Mouse (Mus musculus) heart, adult 2 months (tissue): ENCODE measurements around the gene Pes1. TPM values are rescaled to one million over a fixed set of nuclear protein-coding genes. Genes with fewer than 3 reads are reported as not detected.

Source experiments
- DNase-seq, 2 experiments: peaks; one replicate each; pipeline ENCODE4 v3.0.0; 2021
- H3K27ac ChIP-seq: fragments of 200-600 bp; 2 replicates; pipeline ENCODE4 v1.8.1; 2022
- H3K27me3 ChIP-seq: fragments of 200-500 bp; 2 replicates; pipeline ENCODE4 v1.6.1; 2012; ENCODE audit warnings: mild to moderate bottlenecking, low read length, inconsistent platforms, mixed read lengths; ENCODE audit not compliant: control insufficient read depth, insufficient read depth
- H3K36me3 ChIP-seq: fragments of 200-500 bp; 2 replicates; pipeline ENCODE4 v1.6.1; 2012; ENCODE audit warnings: low read length, inconsistent platforms; ENCODE audit not compliant: control insufficient read depth, insufficient read depth
- H3K4me1 ChIP-seq: fragments of 200-500 bp; 2 replicates; pipeline ENCODE4 v1.6.1; 2011; ENCODE audit warnings: low read length; ENCODE audit not compliant: control insufficient read depth, insufficient read depth
- H3K4me3 ChIP-seq: fragments of 200-600 bp; 2 replicates; pipeline ENCODE4 v1.8.1; 2022
- H3K79me2 ChIP-seq: fragments of 200-500 bp; replicated peaks from 2 replicates; pipeline ENCODE4 v1.6.1; 2012; ENCODE audit warnings: mild to moderate bottlenecking, inconsistent platforms, low read length, moderate library complexity, mixed read lengths; ENCODE audit not compliant: control insufficient read depth, insufficient read depth
- H3K9ac ChIP-seq: fragments of 200-500 bp; 2 replicates; pipeline ENCODE4 v1.6.1; 2012; ENCODE audit warnings: low read depth, mild to moderate bottlenecking, control low read depth, inconsistent platforms, low read length, mixed read lengths
- CTCF ChIP-seq: fragments of 200-600 bp; IDR thresholded peaks from 2 replicates; pipeline ENCODE4 v1.8.1; 2022; ENCODE audit warnings: antibody characterized with exemption, mild to moderate bottlenecking, moderate library complexity
- EP300 ChIP-seq: fragments of 200-500 bp; IDR thresholded peaks from 2 replicates; pipeline ENCODE4 v1.6.1; 2011; ENCODE audit warnings: low read depth, low read length, control low read depth; ENCODE audit not compliant: insufficient read depth
- POLR2A ChIP-seq: fragments of 200-500 bp; IDR thresholded peaks from 2 replicates; pipeline ENCODE4 v1.6.1; 2011; ENCODE audit warnings: mild to moderate bottlenecking, low read depth, low read length, control low read depth; ENCODE audit not compliant: insufficient read depth
- WGBS: fragments of 180-500 bp; shearing (Covaris S2); methylation state at CpG from one replicate; pipeline ENCODE4 v1.1.7; 2018; 5-methylcytosine and 5-hydroxymethylcytosine counted together
- intact Hi-C: fragments of 180-260 bp; cut with DNase I; formaldehyde crosslinking; loops from one replicate; pipeline ENCODE4 v1.15.1; 2025
- polyA plus RNA-seq: library from polyadenylated mRNA; depleted of rRNA; stranded (reverse); fragments of >200 nt; gene quantifications from 2 replicates; pipeline ENCODE4 v1.2.3, GENCODE M21; 2012
- total RNA-seq, 2 experiments: library from RNA; stranded (reverse); gene quantifications; 2 replicates each; pipeline ENCODE4 v1.2.3; 2021

Gene Pes1
- total and polyA plus RNA-seq, 3 experiments: 19.4 to 27.3 (median 26.6) TPM

DNA sequence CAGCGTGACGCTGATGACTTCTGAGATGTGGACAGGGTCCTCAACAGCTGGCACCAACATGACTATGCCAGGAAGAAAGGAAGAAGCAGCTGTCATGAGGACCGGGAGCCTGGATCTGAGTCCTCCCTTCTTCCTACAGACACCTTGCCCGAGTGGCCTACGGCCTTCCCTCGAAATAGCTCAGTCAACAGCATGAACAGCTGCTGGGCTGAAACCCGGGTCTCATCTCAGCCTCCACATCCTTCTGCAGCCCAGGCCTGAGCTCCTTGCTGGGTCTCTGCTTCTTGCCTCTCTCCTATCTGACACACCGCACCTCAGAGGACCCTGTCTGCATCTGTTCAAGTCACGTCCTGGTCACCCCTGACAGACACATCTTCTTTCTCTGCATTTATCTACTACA, 41.7 kb upstream of the Pes1 start:
- no peak for DNase-seq
- H3K4me1 ChIP-seq: no peaks in the 10 kb centered on the region
- no peak overlapping the region for H3K4me3 ChIP-seq
- no peaks in the 10 kb centered on the region for H3K79me2 ChIP-seq
- 95% methylated on average over 9 of the region's 9 CpGs for WGBS
- no peaks in the 10 kb centered on the region; the same call in 1 of the 2 replicates for H3K36me3 ChIP-seq
- no peak for TF ChIP-seq CTCF
- TF ChIP-seq EP300: no peak
- no peak for TF ChIP-seq POLR2A
- intact Hi-C loops: no loop called here
- H3K9ac ChIP-seq: no peak overlapping the region
- H3K27ac ChIP-seq: no peak overlapping the region
- H3K27me3 ChIP-seq: no peaks in the 10 kb centered on the region

DNA sequence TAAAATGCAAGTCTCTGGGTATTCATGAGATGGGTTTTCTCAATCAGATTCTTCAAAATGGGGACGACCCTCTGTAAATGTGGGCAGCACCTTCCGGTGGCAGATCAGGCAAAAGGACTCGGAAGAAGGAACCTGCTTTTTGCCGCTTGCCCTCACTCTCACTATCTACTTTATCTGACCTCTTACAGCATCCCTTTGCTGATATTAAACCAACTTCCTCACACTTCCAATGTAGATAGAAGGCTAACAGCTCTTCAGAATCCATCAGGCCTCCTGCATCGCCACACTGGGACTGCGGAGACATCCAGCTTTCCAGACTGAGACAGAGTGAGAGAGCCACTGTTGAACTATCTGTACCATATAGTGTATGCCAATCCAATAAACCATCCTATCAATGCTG, 41.0 kb upstream of the Pes1 start:
- no peaks in the 10 kb centered on the region for H3K79me2 ChIP-seq
- H3K4me1 ChIP-seq: no peaks in the 10 kb centered on the region
- intact Hi-C loops: no loop called here
- H3K27me3 ChIP-seq: no peaks in the 10 kb centered on the region
- H3K9ac ChIP-seq: no peak overlapping the region
- TF ChIP-seq CTCF (no peak), EP300 (no peak)
- H3K4me3 ChIP-seq: no peak overlapping the region
- DNase-seq: no peak
- no peaks in the 10 kb centered on the region; the same call in 1 of the 2 replicates for H3K36me3 ChIP-seq
- H3K27ac ChIP-seq: no peak overlapping the region
- WGBS: 93% methylated on average over 6 of the region's 6 CpGs

DNA sequence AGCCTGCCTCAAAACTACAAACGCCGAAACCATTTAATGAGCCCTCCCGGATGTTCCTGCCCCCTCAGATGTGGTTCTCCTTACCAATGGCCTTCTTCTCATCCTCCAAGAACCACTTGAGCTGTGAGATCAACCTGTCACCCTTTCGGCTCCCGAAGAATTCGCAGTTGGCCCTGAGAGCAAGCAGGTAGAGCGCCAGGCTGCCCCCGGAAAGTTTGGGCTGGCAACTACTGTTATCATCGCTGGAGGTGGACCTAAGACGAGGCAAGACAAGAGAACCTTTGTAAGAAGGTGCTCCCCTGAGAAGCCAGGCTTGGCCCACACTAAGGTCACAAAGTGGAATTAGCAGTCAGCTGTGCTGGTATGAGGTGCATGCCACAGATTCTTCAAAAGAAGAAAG, 37.9 kb upstream of the Pes1 start:
- Histone ChIP-seq H3K27me3 (no peaks in the 10 kb centered on the region), H3K4me3 (no peak overlapping the region), H3K4me1 (peaks cover 2% of the 10 kb centered on the region; the same call in 1 of the 2 replicates), H3K9ac (no peak overlapping the region), H3K79me2 (no peaks in the 10 kb centered on the region), H3K36me3 (no peaks in the 10 kb centered on the region; the same call in 1 of the 2 replicates), H3K27ac (no peak overlapping the region)
- TF ChIP-seq EP300 (no peak), CTCF (no peak), POLR2A (no peak)
- intact Hi-C loops: no loop called here
- WGBS: 94% methylated on average over 10 of the region's 10 CpGs
- DNase-seq: no peak

DNA sequence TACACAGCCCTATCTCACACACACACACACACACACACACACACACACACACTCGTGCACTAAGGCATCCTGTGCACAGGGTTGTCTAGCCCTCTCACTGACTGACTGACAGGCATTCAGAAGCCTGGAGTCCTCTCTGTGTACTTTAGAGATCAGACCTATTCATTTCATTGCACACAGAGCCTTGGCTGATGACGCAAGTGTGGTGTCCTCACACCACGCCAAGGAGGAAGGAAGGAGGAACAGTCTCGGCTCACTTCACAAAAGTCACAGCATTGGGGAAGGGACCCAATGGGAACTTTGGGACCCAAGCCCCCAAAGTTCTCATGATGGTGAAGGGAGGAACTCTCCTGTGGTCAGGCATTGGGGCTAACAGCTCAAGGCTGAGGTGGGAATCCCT, 33.8 kb upstream of the Pes1 start:
- WGBS: 42% methylated on average over 4 of the region's 4 CpGs
- no peaks in the 10 kb centered on the region for H3K27me3 ChIP-seq
- H3K4me1 ChIP-seq: peaks cover 4% of the 10 kb centered on the region
- no peak overlapping the region for H3K9ac ChIP-seq
- DNase-seq: no peak
- TF ChIP-seq CTCF (no peak), EP300 (no peak), POLR2A (no peak)
- H3K79me2 ChIP-seq: no peaks in the 10 kb centered on the region
- intact Hi-C loops: no loop called here
- H3K27ac ChIP-seq: no peak overlapping the region
- H3K36me3 ChIP-seq: no peaks in the 10 kb centered on the region; the same call in 1 of the 2 replicates
- no peak overlapping the region for H3K4me3 ChIP-seq

DNA sequence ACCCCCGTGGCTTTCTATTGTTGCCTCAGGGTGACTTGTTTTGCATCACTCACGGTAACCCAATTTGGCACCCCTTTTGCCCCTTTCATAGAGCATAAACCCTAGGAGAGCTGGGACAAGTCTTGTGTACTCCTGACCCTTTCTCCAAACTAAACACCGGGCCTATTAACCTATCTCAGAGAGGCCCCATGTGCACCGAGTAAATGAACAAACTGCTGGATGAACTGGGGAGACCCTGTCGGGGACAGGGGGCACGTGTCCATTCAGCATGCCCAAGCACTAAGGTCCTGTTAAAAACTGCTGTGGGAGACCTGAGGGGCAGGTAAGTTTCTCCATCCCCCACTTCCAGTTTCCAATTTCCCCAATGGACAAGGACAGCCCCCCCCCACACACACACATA, 32.8 kb upstream of the Pes1 start:
- Histone ChIP-seq H3K27me3 (no peaks in the 10 kb centered on the region), H3K36me3 (no peaks in the 10 kb centered on the region; the same call in 1 of the 2 replicates), H3K4me1 (peaks cover 4% of the 10 kb centered on the region), H3K9ac (peak overlapping the region; percentile 53; the same call in 1 of the 2 replicates), H3K4me3 (no peak overlapping the region), H3K27ac (peak overlapping the region; percentile 20), H3K79me2 (no peaks in the 10 kb centered on the region)
- WGBS: 56% methylated on average over 6 of the region's 6 CpGs
- TF ChIP-seq EP300: no peak
- TF ChIP-seq POLR2A: no peak
- no peak for TF ChIP-seq CTCF
- DNase-seq: no peak
- intact Hi-C loops: no loop called here

DNA sequence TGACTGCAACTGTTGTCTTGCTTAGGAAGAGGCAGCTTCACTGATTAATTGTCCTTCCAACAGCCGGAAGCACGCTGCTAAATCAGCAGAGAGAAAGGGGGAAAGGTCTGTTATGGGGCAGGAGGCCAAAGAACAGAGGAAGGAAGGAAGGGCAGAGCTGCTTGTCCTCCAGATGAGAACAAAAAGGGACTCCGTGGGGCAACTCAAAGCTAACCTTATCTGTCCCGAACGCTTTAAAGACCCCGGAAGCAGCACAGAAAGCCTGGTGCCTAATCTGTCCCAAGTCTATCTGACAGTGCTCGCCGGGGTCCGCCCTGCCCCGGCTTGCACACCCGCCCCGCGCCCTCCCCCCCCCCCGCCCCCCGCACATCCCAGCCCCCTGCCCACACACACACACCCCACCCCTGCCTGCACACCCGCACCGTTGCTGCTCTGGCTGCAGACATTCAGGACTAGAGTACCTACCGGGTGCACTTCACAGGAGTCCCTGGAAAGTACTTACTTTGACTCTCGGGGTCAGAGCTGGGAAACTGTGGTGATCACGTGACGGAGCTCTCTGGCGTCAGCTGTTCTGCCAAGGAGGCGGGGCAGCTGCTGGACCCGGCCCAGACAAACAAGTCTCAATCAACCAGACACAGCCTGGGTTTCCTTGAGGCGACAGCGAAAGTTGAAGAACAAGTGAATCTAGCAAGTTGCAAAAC, 32.1 kb upstream of the Pes1 start, which contains the start of gene Tcn2:
TSS of gene Tcn2 (minus strand) at position 649 of the 701 bp plus-strand sequence.
- Histone ChIP-seq H3K27me3 (no peaks in the 10 kb centered on the region), H3K4me1 (peaks cover 4% of the 10 kb centered on the region), H3K79me2 (no peaks in the 10 kb centered on the region), H3K27ac (peak within 1 kb of the TSS; percentile 75), H3K4me3 (peak within 1 kb of the TSS; percentile 60), H3K36me3 (no peaks in the 10 kb centered on the region; the same call in 1 of the 2 replicates), H3K9ac (peak within 1 kb of the TSS; percentile 53)
- WGBS: under 1% methylated on average over 26 of the region's 26 CpGs
- DNase-seq: peak; percentile 92
- TF ChIP-seq EP300 (peak; percentile 65; the same call in 1 of the 2 replicates), CTCF (no peak), POLR2A (peak; percentile 65)
- intact Hi-C loops: loop anchor here (1.0 kb wide), 1 partner anchor 32 kb away; the partner anchor contains the start of gene Pes1
